Mouse (Mus musculus): ENCODE measurements around the gene Tmem86a.
"Not testable (repeated sequence)": the region's sequence is repeated elsewhere in the genome, so short reads cannot be mapped to it uniquely, and the experiment has no call there.

The Tmem86a gene

DNA sequence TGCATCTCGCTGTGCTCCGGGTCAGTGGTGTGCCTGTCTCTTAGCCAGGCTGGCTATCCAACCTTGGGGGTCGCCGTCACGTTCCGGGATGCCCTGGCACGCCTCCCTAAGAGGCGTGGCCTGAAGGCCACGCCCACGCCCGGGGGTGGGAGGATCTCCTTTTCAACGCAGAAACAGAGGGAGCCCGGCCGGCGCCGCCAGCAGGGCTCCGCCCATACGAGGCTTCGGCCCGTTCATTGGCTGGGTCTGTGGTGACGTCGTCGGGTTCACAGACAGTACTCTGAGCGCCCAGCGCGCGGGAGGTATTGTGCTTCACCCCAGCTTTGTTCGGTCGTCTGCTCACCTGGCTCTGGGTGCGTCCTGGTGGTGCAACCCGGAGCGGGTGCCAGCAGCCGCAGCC lies at the start of gene Tmem86a:
Gene Tmem86a, plus strand, starts transcription at position 236 of the 400 bp plus-strand sequence.
- DNase-seq = peak; percentile 94

DNA sequence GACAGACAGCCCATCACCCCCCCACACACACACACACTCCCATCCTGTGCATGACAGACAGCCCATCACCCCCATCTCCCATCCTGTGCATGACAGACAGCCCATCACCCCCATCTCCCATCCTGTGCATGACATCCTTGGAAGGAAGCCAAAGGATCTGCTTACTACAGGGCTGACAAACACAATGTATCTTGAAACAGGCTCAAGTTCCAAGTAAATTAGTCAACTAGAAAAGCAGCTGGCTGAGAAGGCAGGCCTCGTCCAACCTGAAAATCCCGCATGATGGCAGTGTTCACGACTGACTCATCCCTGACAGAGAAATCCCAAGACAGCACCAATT lies 49.8 kb upstream of the Tmem86a start:
- no peak for DNase-seq

DNA sequence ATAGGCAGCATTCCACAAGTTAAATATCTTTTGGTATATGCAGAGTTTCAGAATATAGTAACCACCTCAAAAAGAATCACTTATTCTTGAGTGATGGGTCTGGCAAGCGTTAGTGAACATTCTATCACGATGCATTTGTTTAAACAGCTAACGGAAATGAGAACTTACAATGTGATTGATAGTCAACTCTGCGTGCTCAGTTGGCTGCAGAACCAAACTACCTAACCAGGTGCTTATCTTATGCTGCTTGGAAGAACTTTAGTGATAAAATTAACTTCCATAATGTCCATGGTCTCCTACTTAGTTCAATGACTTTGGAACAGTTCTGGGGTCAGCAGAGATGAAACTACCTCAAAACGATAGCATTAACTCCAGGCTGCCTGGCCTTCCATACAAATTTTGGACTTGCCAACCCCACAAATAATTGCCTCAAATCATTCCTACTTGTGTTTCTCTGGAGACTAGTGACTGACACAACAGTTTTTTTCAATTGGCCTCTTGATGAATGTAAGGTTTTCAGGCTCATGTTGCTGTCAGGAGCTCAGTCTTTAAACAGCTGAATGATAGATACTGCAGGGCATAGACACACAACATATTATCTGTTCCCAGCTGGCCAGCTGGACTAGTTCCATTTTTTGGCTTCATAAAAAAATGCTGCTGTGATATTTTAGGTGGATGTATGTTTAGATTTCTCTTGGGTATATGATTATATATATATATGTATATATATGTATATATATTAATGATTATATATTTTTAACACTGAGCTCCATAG lies 49.1 kb upstream of the Tmem86a start:
- no peak for DNase-seq

DNA sequence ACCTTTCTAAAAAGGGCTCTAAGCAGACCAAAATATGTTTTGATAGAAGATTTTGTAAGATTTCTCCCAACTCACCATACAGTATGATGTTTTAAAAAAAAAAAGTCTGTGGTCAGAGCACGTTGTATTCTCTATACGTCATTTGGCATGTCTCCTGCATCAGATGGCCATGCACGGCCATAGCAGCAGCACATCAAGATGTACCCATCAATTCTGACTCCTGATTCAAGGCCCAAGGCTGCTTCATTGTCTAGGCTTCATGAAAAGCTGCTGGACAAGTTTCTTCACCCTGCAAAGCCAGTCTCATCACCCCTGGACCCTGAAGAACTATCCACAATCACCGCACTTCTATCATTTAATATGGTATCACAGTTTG lies 48.5 kb upstream of the Tmem86a start:
- no peak for DNase-seq

DNA sequence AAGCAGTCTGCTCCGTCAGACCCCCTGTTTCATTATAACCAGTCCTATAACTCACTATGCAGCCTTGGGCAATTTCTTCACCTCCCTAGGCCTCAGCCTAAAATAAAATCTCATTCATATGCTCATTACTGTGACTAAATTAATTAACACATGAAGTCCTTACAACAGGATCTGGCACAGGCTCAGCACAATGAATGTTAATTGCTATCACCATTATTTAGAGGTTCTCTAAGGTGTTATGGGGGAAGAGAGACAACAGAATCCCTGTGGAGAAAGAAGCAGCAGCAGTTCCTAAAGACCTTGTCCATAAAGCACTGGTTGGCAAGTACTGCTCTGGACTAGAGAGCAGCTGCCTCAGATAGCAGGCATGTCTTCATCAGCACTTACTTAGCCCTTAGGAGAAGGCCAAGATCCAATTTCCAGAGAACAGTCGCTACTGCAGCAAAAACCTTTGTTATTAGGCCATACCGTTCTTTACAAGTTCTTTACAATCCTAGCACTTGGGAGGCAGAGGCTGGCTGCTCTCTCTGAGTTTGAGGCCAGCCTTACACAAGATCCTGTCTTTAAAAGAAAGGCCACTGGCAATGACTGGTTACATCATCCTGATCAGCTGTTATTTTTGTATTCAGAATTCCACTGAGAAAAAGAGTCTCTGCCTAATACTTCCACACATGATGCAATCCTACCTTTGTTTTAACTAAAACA lies 46.8 kb upstream of the Tmem86a start:
- no peak for DNase-seq

DNA sequence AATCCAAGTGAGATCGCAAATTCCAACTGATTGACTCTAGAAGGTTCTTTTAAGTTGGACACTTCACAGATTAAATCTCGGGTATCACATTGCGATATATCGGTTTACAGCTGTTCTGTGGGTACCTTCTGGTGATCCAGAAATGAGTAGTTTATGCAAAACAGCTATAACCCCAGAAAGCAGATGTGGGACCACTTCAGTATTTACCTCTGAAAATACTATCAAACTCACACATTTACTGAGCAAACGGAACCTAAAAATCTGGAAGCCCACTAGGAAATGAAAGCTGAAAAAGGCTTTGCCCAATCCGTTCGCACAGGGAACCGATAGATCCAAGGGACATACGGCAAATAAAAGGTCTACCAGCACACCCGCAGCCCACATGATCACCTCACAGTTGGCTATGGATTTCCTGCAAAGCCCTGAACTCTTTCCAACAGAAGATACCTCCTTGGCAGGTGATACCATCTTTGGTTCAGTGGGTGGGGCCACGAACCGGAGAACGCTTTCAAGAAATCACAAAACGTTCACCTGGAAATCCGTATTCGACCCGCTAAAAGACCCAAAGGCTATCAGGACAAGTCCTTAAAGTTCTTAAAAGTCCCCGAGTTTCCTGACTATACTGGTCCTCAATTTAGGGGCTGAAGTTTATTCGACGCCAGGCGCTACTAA lies 43.2 kb upstream of the Tmem86a start:
- no peak for DNase-seq

DNA sequence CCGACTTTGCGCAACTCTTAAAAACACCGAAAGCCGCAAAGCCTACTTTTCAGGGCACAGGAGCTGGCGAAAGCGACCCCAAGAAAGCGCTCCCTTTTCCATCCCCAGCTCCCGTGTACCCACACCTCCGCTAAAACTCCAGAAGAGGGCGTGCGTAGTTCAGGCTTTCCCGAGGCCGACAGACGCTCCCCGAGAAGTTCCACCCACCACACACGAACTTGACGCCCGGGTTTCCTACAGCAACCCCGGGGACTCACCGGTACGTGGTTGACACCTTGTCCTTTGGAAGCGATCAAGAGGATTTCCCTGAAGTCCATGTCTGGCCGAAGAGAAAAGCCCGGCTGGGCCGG lies 42.6 kb upstream of the Tmem86a start:
- no peak for DNase-seq

DNA sequence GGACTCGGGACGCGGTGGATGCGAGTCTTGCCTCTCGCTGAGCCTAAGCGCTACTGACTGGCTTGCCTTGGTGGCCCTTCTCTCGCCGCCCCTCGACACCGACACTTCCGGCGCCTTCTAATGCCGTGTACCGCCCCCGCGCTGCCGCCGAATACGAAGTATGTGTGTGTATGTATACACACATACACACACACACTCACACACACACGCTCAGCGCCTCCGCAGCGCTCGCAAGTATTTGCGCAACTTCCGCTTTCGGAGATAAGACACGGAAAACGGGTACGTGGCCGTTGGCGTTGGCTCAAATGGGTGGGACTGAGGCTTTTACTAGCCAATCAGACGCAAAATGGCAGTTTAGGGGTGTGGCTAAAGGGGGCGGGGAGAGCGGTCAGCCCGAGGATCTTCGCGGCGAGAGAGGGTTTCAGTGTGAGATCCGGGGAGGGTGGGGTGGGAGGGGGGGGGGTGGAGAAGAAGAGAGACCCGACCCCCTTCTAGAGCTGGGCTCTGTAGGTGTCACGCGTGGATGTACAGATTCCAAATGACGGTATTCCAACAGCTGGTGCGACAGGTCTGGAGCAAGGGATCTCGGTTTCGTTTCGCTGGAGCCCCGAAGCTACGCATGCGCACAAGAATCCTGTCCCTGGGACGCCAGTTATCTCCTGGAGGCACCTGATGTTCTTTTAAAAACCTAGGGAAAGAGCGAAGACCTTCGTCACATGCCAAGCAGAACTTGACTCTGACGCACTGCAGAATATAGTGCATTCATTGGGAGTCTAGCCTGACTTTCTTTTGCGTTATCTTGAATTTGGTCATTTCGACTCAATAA lies 42.0 kb upstream of the Tmem86a start, which contains the start of gene Spty2d1:
Gene Spty2d1, minus strand, starts transcription at position 244 of the 826 bp plus-strand sequence.
- DNase-seq = peak; percentile 99

DNA sequence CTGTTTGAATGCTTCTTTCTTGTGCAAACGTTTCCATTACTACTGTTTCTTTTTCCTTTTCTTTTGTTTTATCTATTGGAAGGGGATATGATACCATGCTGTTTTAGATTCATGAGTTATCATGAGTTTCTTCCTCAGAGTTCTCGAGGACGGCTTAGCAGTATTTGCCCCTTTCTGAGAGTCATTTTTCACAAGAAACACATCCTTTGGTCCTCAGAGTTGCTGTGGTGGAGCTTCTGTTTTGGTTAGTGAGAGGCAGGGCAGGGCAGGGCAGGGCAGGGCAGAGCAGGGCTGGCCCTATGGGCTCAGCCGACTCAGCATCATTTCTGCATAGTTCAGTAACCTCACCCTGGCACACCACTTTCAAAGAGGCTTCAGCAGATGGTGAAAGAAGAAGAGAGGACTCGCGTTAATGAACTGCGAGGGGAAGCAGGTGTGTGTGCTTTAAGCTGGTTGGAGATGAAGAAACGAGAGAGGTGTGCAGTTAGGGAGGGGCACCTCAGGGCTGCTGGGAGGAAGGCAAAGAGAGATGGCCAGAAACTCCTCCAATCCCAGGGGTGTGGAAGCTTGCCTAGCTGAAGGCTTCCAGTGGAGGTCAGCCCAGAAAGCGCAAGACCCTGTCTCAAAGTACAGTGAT lies 37.2 kb upstream of the Tmem86a start:
- no peak for DNase-seq

DNA sequence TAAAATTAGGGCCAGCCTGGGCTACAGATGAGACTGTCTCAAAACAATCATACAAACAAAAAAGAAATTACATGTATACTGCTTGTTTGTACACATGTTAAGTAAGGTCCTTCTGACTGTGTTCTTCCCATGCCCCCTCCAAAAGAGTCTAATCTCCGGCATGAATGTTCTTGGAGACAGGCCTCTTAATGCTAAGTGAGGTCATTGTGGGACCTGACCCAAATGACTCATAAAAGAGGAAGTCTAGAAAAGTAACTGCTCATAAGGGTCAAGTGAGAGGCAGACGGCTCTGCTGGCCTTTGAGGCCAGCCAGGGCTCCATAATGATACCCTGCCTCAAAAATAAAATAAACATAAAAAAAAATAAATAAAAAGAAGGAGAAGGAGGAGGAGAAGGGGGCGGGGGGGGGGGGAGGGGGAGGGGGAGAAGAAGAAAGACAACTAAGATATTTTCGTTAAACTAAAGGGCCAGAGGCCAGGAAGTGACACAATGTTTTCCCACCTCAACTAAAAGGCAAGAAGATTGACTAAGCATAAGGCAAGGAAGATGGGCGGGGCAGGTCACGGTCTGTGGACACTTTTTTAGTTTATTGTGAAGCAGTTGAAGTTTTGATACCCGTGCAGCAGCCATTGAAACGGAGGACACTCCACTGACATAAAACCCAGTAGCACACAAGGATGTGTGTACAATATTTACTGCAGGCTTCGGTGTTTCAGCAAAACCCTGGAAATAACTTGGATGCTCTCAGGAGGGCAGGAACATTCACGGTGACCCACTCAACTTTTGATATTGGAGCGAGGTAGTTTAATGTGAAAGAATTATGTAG lies 35.6 kb upstream of the Tmem86a start:
- no peak for DNase-seq

DNA sequence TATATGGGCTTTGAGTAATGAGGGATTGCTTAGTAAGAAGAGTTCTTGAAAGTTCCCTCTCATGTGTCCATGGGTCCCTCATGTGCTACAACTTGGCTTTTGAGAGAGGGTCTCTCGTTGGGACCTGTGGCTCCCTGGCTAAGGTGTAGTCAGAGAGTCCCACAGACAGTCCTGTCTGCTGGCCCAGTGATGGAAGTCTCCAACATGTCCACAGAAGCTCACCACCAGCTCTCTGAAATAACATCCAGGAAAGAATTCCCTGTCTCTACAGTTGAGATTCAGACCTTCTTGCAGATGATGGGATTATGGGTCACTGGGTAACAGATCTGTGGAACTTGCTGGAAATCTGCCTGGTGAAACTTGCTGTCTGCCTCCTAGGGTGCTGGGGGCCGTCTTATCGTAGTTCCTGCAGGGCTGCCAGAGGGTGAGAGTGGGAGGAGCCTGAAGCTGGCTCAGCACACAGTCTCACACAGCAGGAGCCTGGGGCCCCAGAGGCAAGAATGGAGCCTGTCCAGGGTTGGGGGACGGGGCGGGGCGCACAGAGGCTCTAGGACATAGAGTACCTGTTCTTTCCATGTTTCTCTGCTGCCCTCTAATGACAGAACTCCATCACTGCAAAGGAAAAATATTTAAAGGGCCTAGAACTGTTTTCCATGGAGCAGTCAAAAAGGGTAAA lies 34.9 kb upstream of the Tmem86a start:
- DNase-seq = peak; percentile 86

DNA sequence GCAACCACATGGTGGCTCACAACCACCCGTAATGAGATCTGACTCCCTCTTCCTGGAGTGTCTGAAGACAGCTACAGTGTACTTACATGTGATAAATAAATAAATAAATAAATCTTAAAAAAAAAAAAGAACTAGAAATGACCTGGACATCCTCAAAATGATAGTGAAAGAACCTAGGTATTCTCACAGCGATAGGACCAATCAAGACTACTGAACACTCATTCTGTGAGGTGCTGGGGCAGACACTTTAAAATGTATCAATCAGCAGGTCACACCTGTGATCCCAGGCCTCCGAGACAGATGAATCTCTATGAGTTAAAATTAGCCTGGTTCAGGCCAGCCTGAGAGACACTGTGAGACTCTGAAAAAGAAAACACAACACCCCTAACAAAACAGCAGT lies 33.8 kb upstream of the Tmem86a start:
- no peak for DNase-seq

DNA sequence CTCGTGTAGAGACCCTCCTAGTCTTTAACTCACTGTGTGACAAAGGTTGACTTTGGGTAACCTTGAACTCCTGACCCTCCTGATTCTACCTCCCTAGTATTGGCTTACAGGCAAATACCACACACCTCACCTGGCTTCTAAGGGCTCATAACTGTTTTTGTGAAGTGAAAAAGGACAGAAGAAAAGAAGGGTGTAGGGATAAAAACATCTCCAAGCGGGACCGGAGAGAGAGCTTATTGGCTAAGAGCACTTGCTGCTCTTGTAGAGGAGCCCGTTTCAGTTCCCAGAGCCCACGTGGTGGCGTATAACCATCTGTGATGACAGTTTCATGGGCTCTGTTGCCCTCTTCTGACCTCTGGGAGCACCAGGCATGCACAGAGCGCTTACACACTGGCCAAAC lies 33.3 kb upstream of the Tmem86a start:
- DNase-seq = no peak

DNA sequence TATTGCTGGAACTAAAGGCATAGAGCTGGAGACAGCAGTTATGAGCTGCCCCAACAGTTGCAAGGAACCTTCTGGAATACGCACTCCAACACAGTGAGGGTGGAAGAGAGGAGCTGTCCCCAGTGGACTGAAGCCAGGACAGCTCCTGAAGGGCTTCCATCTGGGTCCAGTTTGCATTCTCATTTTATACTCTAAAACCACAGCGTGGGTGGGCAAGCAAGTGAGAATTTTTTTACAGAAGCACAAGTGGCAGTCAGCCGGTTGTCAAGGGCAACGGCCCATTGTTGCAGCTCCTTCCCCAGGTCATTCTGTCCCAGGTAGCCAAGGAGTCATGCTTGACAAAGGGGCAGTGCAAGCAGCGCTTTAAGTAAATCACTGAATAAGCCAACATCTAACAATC lies 30.8 kb upstream of the Tmem86a start:
- DNase-seq = no peak

DNA sequence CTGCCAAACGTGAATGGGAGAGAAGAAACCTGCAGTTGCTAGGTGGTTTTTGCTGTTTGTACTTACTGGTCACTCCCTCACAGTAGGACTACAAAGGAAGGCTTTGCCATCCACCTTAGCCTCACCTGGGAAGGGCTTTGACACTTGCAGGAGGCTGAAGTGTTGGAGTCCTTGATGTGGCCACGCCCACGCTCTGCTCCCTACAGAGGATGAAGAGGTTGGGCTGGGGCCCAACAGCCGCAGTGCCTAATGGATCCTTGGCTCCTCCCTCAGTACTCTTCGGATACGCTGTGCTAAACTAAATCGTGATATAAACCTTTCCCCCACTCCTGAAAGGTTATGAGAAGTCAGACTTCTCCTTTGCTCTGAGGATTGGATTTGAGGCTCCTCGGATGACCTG lies 29.4 kb upstream of the Tmem86a start:
- DNase-seq = no peak

DNA sequence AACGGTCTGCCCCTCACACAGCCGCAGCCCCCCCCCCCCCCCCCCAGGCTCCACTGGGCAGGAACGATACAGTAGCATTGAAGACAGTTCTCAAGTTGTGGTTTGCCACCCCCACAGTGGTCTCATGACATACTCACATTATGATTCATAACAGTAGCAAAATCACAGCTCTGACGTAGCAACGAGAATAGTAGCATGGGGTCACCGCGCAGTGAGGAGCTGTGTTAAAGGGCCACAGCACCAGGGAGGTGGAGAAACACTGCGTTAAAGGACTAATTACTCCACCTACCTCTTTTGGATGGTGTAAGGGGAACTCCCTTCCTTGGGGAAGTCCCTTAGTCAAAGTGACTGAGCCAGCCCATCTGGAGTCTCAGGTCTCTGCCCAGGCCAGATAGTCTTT lies 27.9 kb upstream of the Tmem86a start:
- no peak for DNase-seq

DNA sequence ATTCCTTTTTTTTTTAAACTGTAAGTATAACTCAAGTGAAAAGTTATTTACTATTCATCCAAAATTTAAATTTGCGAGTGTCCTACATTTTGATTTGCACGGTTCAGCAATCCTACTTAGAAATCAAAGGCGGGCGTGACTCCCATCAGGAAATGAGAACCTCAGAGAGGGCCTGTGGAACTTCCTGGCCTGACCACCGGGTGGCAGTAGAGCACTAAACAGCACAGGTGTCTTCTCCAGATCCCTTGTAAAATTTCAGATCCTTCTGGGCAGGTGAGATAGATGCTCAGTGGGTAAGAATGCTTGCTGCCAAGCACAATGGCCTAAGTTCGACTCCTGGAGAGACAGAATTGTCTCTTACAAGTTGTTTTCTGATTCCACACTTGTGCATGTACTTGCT lies 26.9 kb upstream of the Tmem86a start:
- peak; percentile 87 for DNase-seq

DNA sequence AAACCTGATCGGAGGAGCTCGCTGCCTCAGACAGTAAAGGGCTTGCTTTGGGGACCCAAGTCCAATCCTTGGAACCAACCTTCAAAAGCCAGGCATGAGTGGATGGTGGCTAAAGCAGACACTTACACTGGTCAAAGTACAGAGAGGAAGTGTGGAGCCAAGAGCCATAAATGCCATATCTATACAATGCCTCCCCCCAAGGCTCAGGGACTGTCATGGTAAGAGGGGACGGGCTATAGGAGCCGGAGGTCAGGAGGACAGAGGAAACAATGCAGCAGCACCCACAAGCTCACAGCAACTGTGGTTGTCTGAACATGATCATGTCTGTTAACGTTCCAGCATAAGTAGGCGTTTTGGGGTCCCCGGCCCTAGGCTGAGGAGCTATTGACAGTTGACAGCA lies 25.9 kb upstream of the Tmem86a start:
- no peak for DNase-seq

DNA sequence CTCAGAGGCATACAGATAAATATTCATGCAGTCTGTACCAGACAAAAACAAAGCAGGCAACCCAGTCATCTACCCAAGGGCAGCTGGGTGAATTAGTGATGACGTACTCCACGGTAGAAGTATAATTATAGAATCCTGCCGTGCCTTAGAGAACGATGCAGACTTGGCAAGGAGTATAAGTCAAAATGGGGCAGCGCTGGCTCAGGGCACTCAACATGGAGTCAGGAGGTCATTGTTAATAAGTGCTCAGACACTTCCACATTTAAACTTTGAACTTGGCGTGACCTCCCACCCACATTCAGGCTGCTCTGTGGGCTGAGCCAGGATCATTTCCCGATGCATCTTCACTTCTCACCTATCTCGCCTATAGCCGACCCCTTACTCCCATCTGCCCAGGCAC lies 25.0 kb upstream of the Tmem86a start:
- no peak for DNase-seq

DNA sequence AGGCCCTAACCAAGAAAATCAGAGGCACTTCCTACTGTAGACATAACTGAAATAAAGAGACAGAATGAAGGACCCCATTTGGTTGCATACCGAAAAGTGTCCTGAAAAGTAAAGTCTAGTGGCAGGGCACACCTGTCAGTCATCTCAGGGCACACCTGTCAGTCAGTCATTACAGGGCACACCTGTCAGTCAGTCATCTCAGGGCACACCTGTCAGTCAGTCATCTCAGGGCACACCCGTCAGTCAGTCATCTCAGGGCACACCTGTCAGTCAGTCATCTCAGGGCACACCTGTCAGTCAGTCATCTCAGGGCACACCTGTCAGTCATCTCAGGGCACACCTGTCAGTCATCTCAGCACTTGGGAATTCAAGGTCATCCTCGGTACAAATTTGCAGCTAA lies 23.5 kb upstream of the Tmem86a start:
- DNase-seq = not testable (repeated sequence)

DNA sequence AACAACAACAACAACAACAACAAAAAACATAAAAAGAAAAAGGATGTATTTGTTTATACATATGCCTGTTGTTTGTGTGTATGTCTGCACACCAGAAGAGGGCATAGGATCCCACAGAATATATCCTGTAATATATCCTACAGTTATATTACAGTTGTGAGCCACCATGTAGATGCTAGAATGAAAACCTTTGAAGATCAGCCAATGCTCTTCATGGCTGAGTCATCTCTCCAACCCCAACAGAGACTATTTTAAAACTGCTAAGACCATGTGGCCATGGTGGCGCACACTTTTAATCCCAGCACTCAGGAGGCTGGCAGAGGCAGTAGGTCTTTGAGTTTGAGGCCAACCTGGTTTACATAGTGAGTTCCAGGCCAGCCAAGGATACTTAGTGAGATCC lies 22.9 kb upstream of the Tmem86a start:
- DNase-seq = no peak
